33 mouse cellular contexts compared by ENCODE assay signal in genomic region chr10:52407526-52407925, GRCm38 (mm10). TPM values are rescaled to one million over a fixed set of nuclear protein-coding genes. Genes with fewer than 3 reads are reported as not detected.
DNase-seq lines count a peak whose midpoint lies in the region; ATAC-seq lines count a peak whose summit lies in the region.
"Had no signal": no experiment of that assay in that cellular context is flagged by ENCODE, and none has a peak within 500 bp of the region (broad histone marks: within the 10 kb centered on the region; RNA-seq: fewer than 3 reads in every experiment).

No protein-coding gene starts in this region.

- 92% methylated on average over 2 of the region's 2 CpGs for WGBS in kidney, embryonic 14.5 days

- ATAC-seq in kidney, embryonic 14.5 days (ENCODE audit: low FRiP score, low TSS enrichment): no peak
- ATAC-seq in granulocyte monocyte progenitor cell, adult 5-6 weeks (replicated peaks; ENCODE audit: poor library complexity, severe bottlenecking): no peak
- ATAC-seq: forebrain, embryonic 14.5 days; forebrain, postnatal 0 days; hindbrain, postnatal 0 days; Patski had no signal

- no peaks in the 10 kb centered on the region for H3K27me3 ChIP-seq in kidney, embryonic 14.5 days (ENCODE audit: control insufficient read depth, insufficient read depth, low read length)
- H3K27me3 ChIP-seq: CH12.LX; embryonic facial prominence, embryonic 12.5 days; embryonic facial prominence, embryonic 15.5 days had no signal

- H3K27ac ChIP-seq in kidney, embryonic 14.5 days (ENCODE audit: low read depth, low read length): no peak overlapping the region
- H3K27ac ChIP-seq: embryonic facial prominence, embryonic 12.5 days; embryonic facial prominence, embryonic 15.5 days; heart, adult 2 months; heart, embryonic 10.5 days; heart, embryonic 13.5 days; hindbrain, embryonic 14.5 days; hindbrain, postnatal 0 days had no signal

- H3K4me1 ChIP-seq in kidney, embryonic 14.5 days (ENCODE audit: control insufficient read depth, insufficient read depth, low read length): no peaks in the 10 kb centered on the region
- H3K4me1 ChIP-seq: embryonic facial prominence, embryonic 12.5 days; embryonic facial prominence, embryonic 15.5 days; heart, embryonic 10.5 days; heart, embryonic 13.5 days had no signal

- no peaks in the 10 kb centered on the region for H3K36me3 ChIP-seq in kidney, embryonic 14.5 days (ENCODE audit: control insufficient read depth, insufficient read depth, low read length)
- H3K36me3 ChIP-seq: embryonic facial prominence, embryonic 12.5 days; embryonic facial prominence, embryonic 15.5 days; G1E; heart, embryonic 10.5 days; heart, embryonic 13.5 days had no signal

- H3K9ac ChIP-seq in kidney, embryonic 14.5 days (ENCODE audit: low read depth, low read length): no peak overlapping the region
- H3K9ac ChIP-seq: embryonic facial prominence, embryonic 12.5 days; embryonic facial prominence, embryonic 15.5 days; forebrain, postnatal 0 days; heart, embryonic 13.5 days; hindbrain, embryonic 14.5 days had no signal

- DNase-seq in kidney, adult 18-20 months: peak; percentile 37
- peak; percentile 80 for DNase-seq in kidney, adult 9 months
- DNase-seq in kidney, postnatal 14 days: no peak
- peak; percentile 31 to 57 for DNase-seq in kidney, postnatal 36 days
- DNase-seq: adrenal gland, postnatal 10 days; adrenal gland, postnatal 36 days; B cell, adult 2 months; cerebellum, adult 18-20 months; cerebellum, adult 9-10 months; cerebellum, postnatal 14 days; forebrain, postnatal 0 days; gastrocnemius, postnatal 25 days; heart, adult 2 months; heart, postnatal 14 days; heart, postnatal 4 days had no signal

- H3K9me3 ChIP-seq in kidney, embryonic 14.5 days (ENCODE audit: control insufficient read depth, low read length): no peaks in the 10 kb centered on the region
- H3K9me3 ChIP-seq: embryonic facial prominence, embryonic 12.5 days; embryonic facial prominence, embryonic 15.5 days; G1E; heart, embryonic 10.5 days; heart, embryonic 13.5 days had no signal

- H3K4me2 ChIP-seq in kidney, embryonic 14.5 days (replicated peaks; ENCODE audit: low read depth, low read length): no peak overlapping the region
- H3K4me2 ChIP-seq: embryonic facial prominence, embryonic 12.5 days; embryonic facial prominence, embryonic 15.5 days; heart, embryonic 13.5 days; hindbrain, embryonic 14.5 days had no signal

- H3K4me3 ChIP-seq in kidney, embryonic 14.5 days (ENCODE audit: low read length): no peak overlapping the region
- H3K4me3 ChIP-seq: embryonic facial prominence, embryonic 12.5 days; embryonic facial prominence, embryonic 15.5 days; heart, adult 2 months; heart, embryonic 10.5 days; heart, embryonic 13.5 days had no signal

RNA-seq across cellular contexts. Expression of gene Nus1, which starts 9.8 kb away (rescaled TPM):
- 17.2 and 18.5 TPM in 2 replicates for polyA plus RNA-seq in kidney, embryonic 14.5 days (2014; fragmentation: Nextera tagmentation; extraction: Ambion mirVana)
- total RNA-seq in granulocyte monocyte progenitor cell, adult 5-6 weeks (2014; fragmentation: Nextera tagmentation): 26.1 and 31.0 TPM in 2 replicates
- total RNA-seq in granulocyte monocyte progenitor cell, adult 5-6 weeks (2017): 25.9 and 29.8 TPM in 2 replicates

RNA-seq across cellular contexts. Expression of gene Nepn, which starts 18.8 kb away (rescaled TPM):
- not detected in 2 replicates for polyA plus RNA-seq in kidney, embryonic 14.5 days (2014; fragmentation: Nextera tagmentation; extraction: Ambion mirVana)
- total RNA-seq in granulocyte monocyte progenitor cell, adult 5-6 weeks (2014; fragmentation: Nextera tagmentation): not detected in 2 replicates
- not detected in 2 replicates for total RNA-seq in granulocyte monocyte progenitor cell, adult 5-6 weeks (2017)
- total RNA-seq: CH12.LX; forebrain, postnatal 0 days; G1E; hindbrain, postnatal 0 days had no signal
- polyA plus RNA-seq: embryonic facial prominence, embryonic 15.5 days; forebrain, embryonic 11.5 days; forebrain, embryonic 14.5 days; forebrain, postnatal 0 days; G1E; heart, embryonic 13.5 days; heart, embryonic 16.5 days; hindbrain, embryonic 11.5 days; hindbrain, embryonic 14.5 days; hindbrain, postnatal 0 days; Patski had no signal

RNA-seq across cellular contexts. Expression of gene Gopc, which starts 25.6 kb away (rescaled TPM):
- 10.4 and 19.0 TPM in 2 replicates for polyA plus RNA-seq in kidney, embryonic 14.5 days (2014; fragmentation: Nextera tagmentation; extraction: Ambion mirVana)
- 16.8 and 19.0 TPM in 2 replicates for total RNA-seq in granulocyte monocyte progenitor cell, adult 5-6 weeks (2014; fragmentation: Nextera tagmentation)
- 15.1 and 16.6 TPM in 2 replicates for total RNA-seq in granulocyte monocyte progenitor cell, adult 5-6 weeks (2017)

RNA-seq across cellular contexts. Expression of gene Gm26741, which starts 49.0 kb away (rescaled TPM):
- not detected in 2 replicates for polyA plus RNA-seq in kidney, embryonic 14.5 days (2014; fragmentation: Nextera tagmentation; extraction: Ambion mirVana)
- not detected in 2 replicates for total RNA-seq in granulocyte monocyte progenitor cell, adult 5-6 weeks (2014; fragmentation: Nextera tagmentation)
- total RNA-seq in granulocyte monocyte progenitor cell, adult 5-6 weeks (2017): not detected in 2 replicates
- total RNA-seq: adrenal gland, adult 18-20 months; adrenal gland, postnatal 10 days; adrenal gland, postnatal 36 days; CH12.LX; forebrain, postnatal 0 days; G1E; gastrocnemius, adult 8-10 months; gastrocnemius, postnatal 25 days; heart, adult 2 months; heart, postnatal 14 days; heart, postnatal 4 days; hindbrain, postnatal 0 days had no signal
- polyA plus RNA-seq: embryonic facial prominence, embryonic 12.5 days; embryonic facial prominence, embryonic 15.5 days; forebrain, embryonic 11.5 days; forebrain, embryonic 14.5 days; forebrain, postnatal 0 days; G1E; gonadal fat pad, adult 2 months; heart, adult 2 months; heart, embryonic 10.5 days; heart, embryonic 13.5 days; heart, embryonic 16.5 days; hindbrain, embryonic 11.5 days; hindbrain, embryonic 14.5 days; hindbrain, postnatal 0 days; Patski had no signal
